Mouse (Mus musculus) myocyte (in vitro differentiated cells): Measurements from ENCODE around the gene Fstl4. TPM values are rescaled to one million over a fixed set of nuclear protein-coding genes. Genes with fewer than 3 reads are reported as not detected.
"Not testable (repeated sequence)": the region's sequence is repeated elsewhere in the genome, so short reads cannot be mapped to it uniquely, and the experiment has no call there.

Source experiments
- H3K27me3 ChIP-seq: one replicate; pipeline ENCODE4 v1.6.1; 2011; ENCODE audit not compliant: control insufficient read depth, insufficient read depth, insufficient read length
- H3K36me3 ChIP-seq: one replicate; pipeline ENCODE4 v1.6.1; 2011; ENCODE audit not compliant: control insufficient read depth, insufficient read depth
- H3K4me2 ChIP-seq: one replicate; pipeline ENCODE4 v1.6.1; 2011; ENCODE audit warnings: low read depth, control low read depth
- H3K4me3 ChIP-seq: one replicate; pipeline ENCODE4 v1.5.1; 2011; ENCODE audit warnings: mild to moderate bottlenecking, control low read depth, moderate library complexity
- H3K79me2 ChIP-seq: one replicate; pipeline ENCODE4 v1.6.1; 2011; ENCODE audit not compliant: control insufficient read depth, insufficient read depth
- H3ac ChIP-seq: one replicate; pipeline ENCODE4 v1.6.1; 2011; ENCODE audit not compliant: control insufficient read depth, insufficient read length
- CEBPB ChIP-seq: IDR thresholded peaks from 2 replicates; pipeline ENCODE4 v1.6.1; 2011; ENCODE audit warnings: mild to moderate bottlenecking, moderate library complexity; ENCODE audit not compliant: poor library complexity, insufficient read depth, severe bottlenecking
- E2F4 ChIP-seq: IDR thresholded peaks from one replicate; pipeline ENCODE4 v1.6.1; 2011; ENCODE audit warnings: mild to moderate bottlenecking, control low read depth, moderate library complexity; ENCODE audit not compliant: insufficient read depth
- MAX ChIP-seq: IDR thresholded peaks from one replicate; pipeline ENCODE4 v1.6.1; 2011; ENCODE audit warnings: low read depth, mild to moderate bottlenecking, control low read depth
- MYOD1 ChIP-seq, 3 experiments: IDR thresholded peaks; one replicate each; pipeline ENCODE4 v1.6.1; 2011; ENCODE audit warnings: control low read depth in 2 of 3, low read depth in 2 of 3, mild to moderate bottlenecking in 2 of 3, moderate library complexity in 1 of 3; ENCODE audit not compliant: insufficient read length in 2 of 3, control insufficient read depth in 1 of 3
- MYOG ChIP-seq, 3 experiments: IDR thresholded peaks; one replicate each; pipeline ENCODE4 v1.6.1; 2011; ENCODE audit warnings: control low read depth in 2 of 3, low read depth in 2 of 3, mild to moderate bottlenecking in 2 of 3; ENCODE audit not compliant: insufficient read length in 2 of 3, control insufficient read depth in 1 of 3, insufficient read depth in 1 of 3
- POLR2A ChIP-seq: IDR thresholded peaks from one replicate; pipeline ENCODE4 v1.6.1; 2011; ENCODE audit warnings: low read depth, mild to moderate bottlenecking, control low read depth, moderate library complexity; ENCODE audit not compliant: insufficient read length
- POLR2AphosphoS2 ChIP-seq: IDR thresholded peaks from one replicate; pipeline ENCODE4 v1.6.1; 2011; ENCODE audit warnings: low read depth, control low read depth; ENCODE audit not compliant: insufficient read length
- REST ChIP-seq: IDR thresholded peaks from one replicate; pipeline ENCODE4 v1.6.1; 2011; ENCODE audit warnings: mild to moderate bottlenecking, control low read depth, moderate library complexity; ENCODE audit not compliant: insufficient read depth, insufficient read length
- SRF ChIP-seq: IDR thresholded peaks from one replicate; pipeline ENCODE4 v1.6.1; 2011; ENCODE audit warnings: low read depth; ENCODE audit not compliant: control insufficient read depth, insufficient read length
- TCF12 ChIP-seq: IDR thresholded peaks from one replicate; pipeline ENCODE4 v1.6.1; 2011; ENCODE audit warnings: mild to moderate bottlenecking, control low read depth; ENCODE audit not compliant: poor library complexity, insufficient read depth, severe bottlenecking
- TCF3 ChIP-seq: IDR thresholded peaks from one replicate; pipeline ENCODE4 v1.6.1; 2011; ENCODE audit warnings: low read depth, control low read depth; ENCODE audit not compliant: insufficient read length
- USF1 ChIP-seq: IDR thresholded peaks from one replicate; pipeline ENCODE4 v1.6.1; 2011; ENCODE audit warnings: low read depth, mild to moderate bottlenecking, control low read depth, moderate library complexity
- polyA plus RNA-seq: library from polyadenylated mRNA; unstranded; fragments of >200 nt; fragmentation: generic; extraction: Trizol; gene quantifications from one replicate; pipeline ENCODE4 v1.2.1, GENCODE M21; 2012; ENCODE audit warnings: missing spikeins

Gene Fstl4
- polyA plus RNA-seq, 1 experiment = not detected

DNA sequence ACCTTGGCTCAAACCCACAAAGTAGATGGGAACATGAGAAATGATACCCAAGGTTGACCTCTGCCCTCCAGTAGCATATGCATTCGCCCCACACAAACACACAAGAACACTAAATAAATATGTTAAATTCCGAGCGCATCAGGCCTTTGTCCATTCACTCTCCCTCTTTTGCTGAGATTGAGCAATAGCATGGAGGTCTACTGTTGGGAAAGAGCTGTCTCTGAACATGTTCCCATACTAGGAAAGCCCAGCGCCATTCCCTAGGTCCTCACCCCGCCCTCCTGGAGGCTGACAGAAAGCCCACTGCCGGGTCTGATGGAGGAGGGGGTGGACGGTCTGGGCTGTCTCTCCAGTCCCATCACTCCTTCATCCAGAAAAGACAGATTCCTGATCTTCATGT, 419.6 kb downstream of the Fstl4 start:
- TF ChIP-seq CEBPB (no peak), SRF (no peak), E2F4 (no peak), REST (no peak)
- Histone ChIP-seq H3K4me3 (no peak overlapping the region), H3K4me2 (no peak overlapping the region), H3K36me3 (no peaks in the 10 kb centered on the region), H3ac (no peak overlapping the region), H3K27me3 (no peaks in the 10 kb centered on the region), H3K79me2 (no peaks in the 10 kb centered on the region)

DNA sequence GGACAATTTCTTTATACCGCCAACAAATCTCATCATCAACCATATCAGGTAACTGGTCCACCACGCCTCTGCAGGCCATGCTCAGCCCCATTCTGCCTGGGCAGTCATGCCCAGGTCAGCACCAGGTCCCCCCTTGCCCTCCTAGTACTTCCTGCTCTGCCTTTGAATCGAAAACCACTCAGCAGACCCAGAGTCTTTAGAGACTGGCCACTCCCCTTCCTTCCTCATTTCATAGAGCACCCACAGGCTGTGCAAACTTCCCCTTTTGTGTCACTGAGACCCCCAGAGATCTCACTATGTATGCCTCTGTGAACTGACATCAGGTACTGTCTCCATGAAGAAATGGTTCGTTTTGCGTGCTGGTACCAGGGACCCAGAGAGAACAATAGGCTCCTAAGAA, 420.3 kb downstream of the Fstl4 start:
- H3K4me2 ChIP-seq = no peak overlapping the region
- no peaks in the 10 kb centered on the region for H3K79me2 ChIP-seq
- no peak overlapping the region for H3K4me3 ChIP-seq
- no peak overlapping the region for H3ac ChIP-seq
- TF ChIP-seq TCF12 = no peak
- no peak for TF ChIP-seq USF1
- TF ChIP-seq MYOG (IDR thresholded peaks at IDR 0.05; ENCODE audit: control insufficient read depth in 1 of 3, insufficient read depth in 1 of 3, insufficient read length in 2 of 3, low read depth in 2 of 3) = no peak
- TF ChIP-seq MYOD1 (IDR thresholded peaks at IDR 0.05; ENCODE audit: control insufficient read depth in 1 of 3, insufficient read length in 2 of 3, low read depth in 2 of 3) = no peak
- no peak for TF ChIP-seq E2F4
- no peak for TF ChIP-seq SRF
- TF ChIP-seq CEBPB = no peak
- no peak for TF ChIP-seq TCF3
- TF ChIP-seq REST = no peak
- TF ChIP-seq MAX = no peak
- TF ChIP-seq POLR2A = no peak
- TF ChIP-seq POLR2AphosphoS2 = no peak
- no peaks in the 10 kb centered on the region for H3K36me3 ChIP-seq
- no peaks in the 10 kb centered on the region for H3K27me3 ChIP-seq

DNA sequence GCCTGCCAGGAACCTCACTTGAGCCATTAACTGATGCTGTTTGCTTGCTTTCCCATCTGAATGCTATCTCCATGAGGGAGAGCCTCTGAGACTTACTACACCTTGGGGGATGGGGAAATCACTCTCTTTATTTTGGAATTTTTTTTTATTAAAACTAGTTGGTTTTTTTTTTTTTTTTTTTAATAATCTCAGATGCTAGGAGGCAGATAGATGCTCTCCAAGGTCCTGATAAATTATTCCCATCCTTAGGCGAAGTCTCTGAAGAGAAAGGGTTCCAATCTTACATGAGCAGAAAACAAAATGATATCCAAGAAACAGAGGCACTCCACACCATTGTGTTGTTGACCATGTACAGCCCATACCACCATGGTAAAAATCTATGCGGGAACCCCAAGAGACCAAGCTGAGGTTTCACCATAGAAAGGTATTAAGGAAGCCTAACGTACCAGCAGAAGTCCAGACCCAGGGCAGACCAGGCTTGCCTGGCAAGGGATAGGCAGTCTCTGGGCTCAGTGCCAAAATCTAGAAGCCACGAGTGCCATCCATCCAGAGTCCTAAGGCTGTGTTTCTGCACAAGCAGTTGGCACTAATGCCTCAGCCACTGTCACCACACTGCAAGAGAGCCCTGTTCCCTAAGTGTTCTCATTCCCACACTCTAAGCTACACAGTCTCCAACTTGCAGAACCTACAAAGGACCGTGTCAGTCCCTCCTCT, 423.1 kb downstream of the Fstl4 start:
- Histone ChIP-seq H3K4me3 (no peak overlapping the region), H3ac (no peak overlapping the region), H3K36me3 (no peaks in the 10 kb centered on the region), H3K79me2 (no peaks in the 10 kb centered on the region), H3K4me2 (no peak overlapping the region), H3K27me3 (peaks cover 3% of the 10 kb centered on the region)
- no peak for TF ChIP-seq CEBPB
- no peak for TF ChIP-seq TCF3
- TF ChIP-seq TCF12 = no peak
- no peak for TF ChIP-seq POLR2A
- no peak for TF ChIP-seq E2F4
- TF ChIP-seq USF1 = no peak
- no peak for TF ChIP-seq REST
- no peak for TF ChIP-seq MAX
- no peak for TF ChIP-seq POLR2AphosphoS2
- no peak for TF ChIP-seq MYOG (IDR thresholded peaks at IDR 0.05; ENCODE audit: control insufficient read depth in 1 of 3, insufficient read depth in 1 of 3, insufficient read length in 2 of 3, low read depth in 2 of 3)
- no peak for TF ChIP-seq SRF
- no peak for TF ChIP-seq MYOD1 (IDR thresholded peaks at IDR 0.05; ENCODE audit: control insufficient read depth in 1 of 3, insufficient read length in 2 of 3, low read depth in 2 of 3)

DNA sequence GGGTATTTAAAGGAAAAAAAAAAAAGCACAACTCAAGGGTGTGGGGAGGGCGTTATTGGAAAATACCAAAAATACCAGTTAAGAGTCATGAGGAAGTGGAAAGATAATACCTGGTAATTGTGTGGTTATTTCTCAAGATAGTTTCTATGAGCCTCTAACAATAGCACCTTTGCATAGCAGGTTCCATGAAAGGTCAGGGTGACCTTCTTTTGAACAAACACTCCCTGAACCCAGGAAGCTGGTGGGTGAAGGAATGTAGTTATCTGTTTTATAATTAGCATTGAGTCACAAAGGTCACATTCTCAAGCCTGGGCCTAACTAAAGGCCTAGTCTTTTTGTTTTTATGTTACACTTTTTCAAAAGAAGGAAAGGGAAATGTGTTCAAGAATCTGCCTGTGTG, 432.1 kb downstream of the Fstl4 start:
- H3ac ChIP-seq, H3K4me2 ChIP-seq, H3K4me3 ChIP-seq, H3K79me2 ChIP-seq, H3K27me3 ChIP-seq, H3K36me3 ChIP-seq: not testable (repeated sequence)

DNA sequence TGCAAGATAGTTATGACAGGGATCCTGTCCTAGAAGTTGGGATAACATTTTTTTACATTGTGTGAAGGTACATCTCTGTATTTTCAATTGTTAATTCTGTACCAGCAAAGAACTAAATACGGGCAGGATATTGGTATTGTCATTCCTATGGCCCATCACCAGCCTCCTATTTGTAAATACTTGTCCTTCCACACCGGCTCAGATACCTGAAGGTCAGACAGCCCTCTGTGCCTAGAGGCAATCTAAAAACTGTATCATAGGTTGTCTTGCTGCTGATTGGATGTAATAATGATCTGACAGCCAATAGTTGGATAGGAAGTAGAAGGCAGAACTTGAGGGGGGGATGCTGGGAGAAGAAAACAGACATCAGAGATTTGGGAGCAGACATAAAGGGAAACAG, 432.7 kb downstream of the Fstl4 start:
- H3K4me3 ChIP-seq = no peak overlapping the region
- no peaks in the 10 kb centered on the region for H3K36me3 ChIP-seq

More for the DNA sequence above, 432.7 kb downstream of the Fstl4 start:
- Histone ChIP-seq H3K4me2 (no peak overlapping the region), H3ac (no peak overlapping the region), H3K79me2 (no peaks in the 10 kb centered on the region), H3K27me3 (peaks cover 5% of the 10 kb centered on the region)
- TF ChIP-seq TCF12 (no peak), POLR2A (no peak), POLR2AphosphoS2 (no peak), SRF (no peak), E2F4 (no peak), REST (no peak), USF1 (no peak), MYOD1 (IDR thresholded peaks at IDR 0.05; ENCODE audit: control insufficient read depth in 1 of 3, insufficient read length in 2 of 3, low read depth in 2 of 3) (no peak), CEBPB (no peak), TCF3 (no peak), MYOG (IDR thresholded peaks at IDR 0.05; ENCODE audit: control insufficient read depth in 1 of 3, insufficient read depth in 1 of 3, insufficient read length in 2 of 3, low read depth in 2 of 3) (no peak), MAX (no peak)
